Mouse (Mus musculus): ENCODE data around the gene Ostn. TPM values are rescaled to one million over a fixed set of nuclear protein-coding genes. Genes with fewer than 3 reads are reported as not detected.

Gene Ostn
- polyA plus RNA-seq, 1 experiment from 2014 or later = not detected

DNA sequence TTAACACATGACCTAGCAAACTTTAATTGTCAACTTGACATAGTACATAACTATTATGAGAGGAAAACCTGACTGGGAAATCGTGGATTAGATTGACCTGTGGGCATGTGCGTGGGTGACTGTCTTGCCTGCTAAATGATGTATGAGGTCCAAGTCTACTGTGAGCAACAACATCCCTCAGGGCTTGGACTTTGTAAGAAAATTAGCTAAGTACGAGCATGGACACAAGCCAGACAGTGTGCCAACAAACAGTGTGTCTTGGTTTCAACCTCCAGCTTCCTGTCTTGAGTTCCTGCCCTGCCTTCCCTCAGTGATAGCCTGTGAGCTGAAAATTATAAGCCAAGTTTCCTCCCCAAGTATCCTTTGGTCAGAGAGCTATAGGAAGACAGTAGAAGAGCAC lies 40.2 kb downstream of the Ostn start:
- Histone ChIP-seq H3K9me3 (ENCODE audit: low read depth, low read length) (no peaks in the 10 kb centered on the region), H3K4me2 (no peak overlapping the region), H3K4me1 (ENCODE audit: insufficient read depth) (no peaks in the 10 kb centered on the region), H3K36me3 (ENCODE audit: insufficient read depth) (no peaks in the 10 kb centered on the region), H3K9ac (no peak overlapping the region), H3K4me3 (ENCODE audit: low read depth, low read length) (no peak overlapping the region), H3K27ac (ENCODE audit: low read depth) (no peak overlapping the region), H3K27me3 (ENCODE audit: insufficient read depth, low read length) (no peaks in the 10 kb centered on the region)
- 61% methylated on average over 3 of the region's 3 CpGs for WGBS
- ATAC-seq (ENCODE audit: insufficient read depth) (no peak), DNase-seq (no peak)
- no peak for TF ChIP-seq CTCF (IDR thresholded peaks at IDR 0.05; ENCODE audit: low read depth)

DNA sequence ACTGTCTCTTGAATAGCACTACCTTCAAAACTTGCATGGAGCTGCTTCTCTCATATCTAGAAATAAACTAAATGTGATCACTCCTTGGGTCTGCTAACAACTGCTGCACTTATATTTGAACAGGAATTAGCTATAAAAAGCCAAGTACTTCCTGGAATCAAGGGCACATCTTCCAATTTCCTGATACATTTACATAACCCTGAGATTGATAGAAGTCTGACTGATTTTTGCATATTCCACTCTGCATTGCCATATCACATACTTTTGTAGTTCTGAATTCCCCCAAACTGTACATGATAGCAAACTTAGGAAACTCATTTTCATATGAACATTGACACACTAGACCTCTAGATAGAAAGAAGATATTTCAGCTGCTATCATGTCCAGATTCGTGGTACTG lies 41.1 kb downstream of the Ostn start:
- ATAC-seq (ENCODE audit: insufficient read depth) = no peak
- 64% methylated on average over 1 of the region's 1 CpGs for WGBS

DNA sequence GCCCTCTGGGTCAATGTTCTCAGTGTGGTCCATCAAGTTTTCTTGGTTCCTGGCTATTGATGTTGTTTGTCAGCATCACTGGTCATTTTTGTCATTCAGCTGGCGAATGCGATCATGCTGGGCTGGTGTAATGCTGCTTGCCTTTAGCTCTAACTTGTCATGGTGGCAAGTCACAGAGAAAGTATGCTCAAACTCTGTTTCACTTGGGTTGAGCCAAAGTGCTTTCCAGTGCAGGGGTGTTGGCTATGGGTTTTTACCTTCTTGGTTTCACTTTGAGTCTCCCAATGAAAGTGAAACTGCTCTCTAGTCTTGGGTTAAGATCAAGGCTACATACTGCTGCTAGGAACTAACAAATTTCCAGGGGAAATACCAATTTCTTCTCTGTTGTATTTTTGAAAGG lies 41.9 kb downstream of the Ostn start:
- no peak for TF ChIP-seq CTCF (IDR thresholded peaks at IDR 0.05; ENCODE audit: low read depth)
- ATAC-seq (ENCODE audit: insufficient read depth) = no peak
- WGBS = 87% methylated on average over 2 of the region's 2 CpGs

More for the DNA sequence above, 41.1 kb downstream of the Ostn start:
- Histone ChIP-seq H3K9me3 (ENCODE audit: low read depth, low read length) (no peaks in the 10 kb centered on the region), H3K27ac (ENCODE audit: low read depth) (no peak overlapping the region), H3K4me3 (ENCODE audit: low read depth, low read length) (no peak overlapping the region), H3K9ac (no peak overlapping the region), H3K36me3 (ENCODE audit: insufficient read depth) (no peaks in the 10 kb centered on the region), H3K27me3 (ENCODE audit: insufficient read depth, low read length) (no peaks in the 10 kb centered on the region), H3K4me1 (ENCODE audit: insufficient read depth) (no peaks in the 10 kb centered on the region), H3K4me2 (no peak overlapping the region)
- TF ChIP-seq CTCF (IDR thresholded peaks at IDR 0.05; ENCODE audit: low read depth) = no peak
- no peak for DNase-seq

DNA sequence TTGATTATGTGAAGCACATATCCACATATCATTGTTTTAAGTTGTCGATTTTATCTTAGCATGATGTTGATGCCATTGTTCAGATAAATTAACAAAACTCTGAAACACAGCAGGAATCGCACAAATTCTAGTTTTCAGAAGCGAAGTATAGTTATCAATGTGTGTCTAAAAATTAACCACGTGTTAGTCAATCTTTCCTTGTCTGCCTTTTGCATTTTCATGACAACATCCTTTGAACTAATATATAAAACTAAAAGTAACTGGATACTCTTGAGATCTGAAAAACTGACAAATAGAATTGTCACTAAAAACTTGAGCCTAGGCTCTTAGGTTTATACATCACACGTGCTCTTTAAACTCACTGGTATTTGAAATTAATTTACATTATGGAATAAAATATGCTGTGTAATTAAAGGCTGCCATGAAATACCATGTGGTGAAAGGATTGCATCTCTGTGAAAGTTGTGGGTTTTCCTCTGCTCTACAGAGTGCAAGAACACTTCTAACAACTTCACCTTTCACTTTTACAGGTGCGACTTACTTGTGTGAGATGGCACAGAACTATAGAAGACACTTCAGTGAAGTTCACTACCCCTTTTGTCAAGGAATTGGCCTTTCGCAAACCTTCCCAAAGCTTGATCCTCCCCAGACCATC lies 42.7 kb downstream of the Ostn start:
- ATAC-seq (ENCODE audit: insufficient read depth) (no peak), DNase-seq (no peak)
- no peak overlapping the region for H3K27ac ChIP-seq (ENCODE audit: low read depth)
- H3K9ac ChIP-seq = no peak overlapping the region
- no peaks in the 10 kb centered on the region for H3K9me3 ChIP-seq (ENCODE audit: low read depth, low read length)
- H3K4me1 ChIP-seq (ENCODE audit: insufficient read depth) = no peaks in the 10 kb centered on the region
- WGBS = 85% methylated on average over 7 of the region's 7 CpGs
- H3K4me3 ChIP-seq (ENCODE audit: low read depth, low read length) = no peak overlapping the region
- H3K27me3 ChIP-seq (ENCODE audit: insufficient read depth, low read length) = no peaks in the 10 kb centered on the region
- TF ChIP-seq CTCF (IDR thresholded peaks at IDR 0.05; ENCODE audit: low read depth) = no peak
- H3K4me2 ChIP-seq = no peak overlapping the region
- H3K36me3 ChIP-seq (ENCODE audit: insufficient read depth) = no peaks in the 10 kb centered on the region

More for the DNA sequence above, 41.9 kb downstream of the Ostn start:
- no peak overlapping the region for H3K4me3 ChIP-seq (ENCODE audit: low read depth, low read length)
- no peak overlapping the region for H3K9ac ChIP-seq
- no peaks in the 10 kb centered on the region for H3K4me1 ChIP-seq (ENCODE audit: insufficient read depth)
- no peak for DNase-seq
- no peak overlapping the region for H3K27ac ChIP-seq (ENCODE audit: low read depth)
- H3K36me3 ChIP-seq (ENCODE audit: insufficient read depth) = no peaks in the 10 kb centered on the region
- no peaks in the 10 kb centered on the region for H3K27me3 ChIP-seq (ENCODE audit: insufficient read depth, low read length)
- H3K4me2 ChIP-seq = no peak overlapping the region
- no peaks in the 10 kb centered on the region for H3K9me3 ChIP-seq (ENCODE audit: low read depth, low read length)

DNA sequence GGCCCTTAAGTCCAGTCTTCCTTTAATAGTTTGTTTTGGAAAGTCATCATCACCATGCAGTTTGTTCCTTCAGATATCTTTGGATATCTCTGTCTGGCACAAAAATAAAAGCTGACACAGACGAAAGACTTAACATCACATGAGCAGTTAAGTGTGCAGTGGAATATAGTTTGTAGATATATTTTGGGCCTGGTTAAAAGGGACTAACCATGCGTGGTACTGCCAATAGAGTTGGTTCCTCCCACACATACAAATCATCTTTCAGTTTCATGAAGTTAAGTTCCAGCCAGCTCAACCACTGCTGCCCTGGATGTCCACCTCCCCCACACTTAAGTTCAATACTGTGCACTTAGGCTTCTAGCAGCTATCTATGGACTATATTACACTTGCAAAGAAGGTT lies 47.2 kb downstream of the Ostn start:
- no peak for ATAC-seq (ENCODE audit: insufficient read depth)
- no peaks in the 10 kb centered on the region for H3K27me3 ChIP-seq (ENCODE audit: insufficient read depth, low read length)
- no peak overlapping the region for H3K4me2 ChIP-seq
- no peak overlapping the region for H3K27ac ChIP-seq (ENCODE audit: low read depth)
- 67% methylated on average over 2 of the region's 2 CpGs for WGBS
- H3K4me1 ChIP-seq (ENCODE audit: insufficient read depth) = no peaks in the 10 kb centered on the region
- H3K9me3 ChIP-seq (ENCODE audit: low read depth, low read length) = no peaks in the 10 kb centered on the region
- no peak overlapping the region for H3K9ac ChIP-seq
- DNase-seq = no peak
- TF ChIP-seq CTCF (IDR thresholded peaks at IDR 0.05; ENCODE audit: low read depth) = no peak
- no peak overlapping the region for H3K4me3 ChIP-seq (ENCODE audit: low read depth, low read length)
- H3K36me3 ChIP-seq (ENCODE audit: insufficient read depth) = no peaks in the 10 kb centered on the region

DNA sequence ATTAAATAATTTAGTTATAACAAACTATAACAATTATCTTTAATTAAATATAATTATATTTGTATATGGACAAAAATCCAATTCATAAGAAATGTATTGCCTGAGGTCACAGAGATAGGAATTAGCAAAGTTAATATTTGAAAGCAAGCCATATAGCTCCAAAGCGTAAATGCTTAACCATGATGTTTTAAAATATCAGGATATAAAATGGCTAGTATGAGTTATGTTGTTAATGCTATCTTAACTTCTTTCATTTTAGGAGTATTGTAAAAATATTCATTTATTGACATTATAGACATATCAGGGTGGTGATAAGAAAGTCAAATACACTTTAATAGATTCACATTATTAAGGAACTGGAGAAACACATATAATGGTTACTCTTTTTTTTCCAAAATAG lies 52.8 kb downstream of the Ostn start:
- Histone ChIP-seq H3K9ac (no peak overlapping the region), H3K27me3 (ENCODE audit: insufficient read depth, low read length) (no peaks in the 10 kb centered on the region), H3K4me3 (ENCODE audit: low read depth, low read length) (no peak overlapping the region), H3K36me3 (ENCODE audit: insufficient read depth) (no peaks in the 10 kb centered on the region), H3K9me3 (ENCODE audit: low read depth, low read length) (no peaks in the 10 kb centered on the region), H3K27ac (ENCODE audit: low read depth) (no peak overlapping the region), H3K4me2 (no peak overlapping the region), H3K4me1 (ENCODE audit: insufficient read depth) (no peaks in the 10 kb centered on the region)
- TF ChIP-seq CTCF (IDR thresholded peaks at IDR 0.05; ENCODE audit: low read depth) = no peak
- DNase-seq (no peak), ATAC-seq (ENCODE audit: insufficient read depth) (no peak)
- WGBS = 86% methylated on average over 1 of the region's 1 CpGs

DNA sequence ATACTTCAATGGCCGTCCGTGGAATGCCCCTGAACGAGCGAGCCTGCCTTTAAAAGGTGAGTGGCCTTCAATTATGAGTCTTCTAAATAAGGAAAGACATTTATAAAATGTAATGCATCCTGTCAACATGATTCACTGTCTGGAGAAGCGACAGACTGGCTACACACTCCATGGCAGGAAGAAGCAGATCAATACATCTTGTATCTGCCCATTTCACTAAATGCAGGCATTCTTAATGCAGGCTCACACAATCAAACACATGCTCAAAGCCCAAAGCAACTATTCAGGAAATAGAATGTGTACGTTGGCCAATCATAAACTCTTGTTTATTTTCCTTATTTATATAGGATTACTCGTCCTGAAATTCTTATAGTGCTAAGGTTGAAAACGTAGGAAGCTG lies 62.9 kb downstream of the Ostn start, which contains the start of gene Uts2b:
Gene Uts2b, minus strand, starts transcription at position 49 of the 400 bp plus-strand sequence.
- no peak for ATAC-seq (ENCODE audit: insufficient read depth)
- WGBS = 64% methylated on average over 8 of the region's 8 CpGs
- TF ChIP-seq CTCF (IDR thresholded peaks at IDR 0.05; ENCODE audit: low read depth) = no peak
- H3K4me2 ChIP-seq = no peak within 1 kb of the TSS
- DNase-seq = no peak
- H3K27ac ChIP-seq (ENCODE audit: low read depth) = no peak within 1 kb of the TSS
- H3K27me3 ChIP-seq (ENCODE audit: insufficient read depth, low read length) = no peaks in the 10 kb centered on the region
- H3K36me3 ChIP-seq (ENCODE audit: insufficient read depth) = no peaks in the 10 kb centered on the region
- H3K9ac ChIP-seq = no peak within 1 kb of the TSS
- H3K4me3 ChIP-seq (ENCODE audit: low read depth, low read length) = no peak within 1 kb of the TSS
- no peaks in the 10 kb centered on the region for H3K9me3 ChIP-seq (ENCODE audit: low read depth, low read length)
- no peaks in the 10 kb centered on the region for H3K4me1 ChIP-seq (ENCODE audit: insufficient read depth)
